Mouse (Mus musculus) embryonic facial prominence, embryonic 12.5 days (tissue): ENCODE measurements around the gene Bud31. TPM values are rescaled to one million over a fixed set of nuclear protein-coding genes. Genes with fewer than 3 reads are reported as not detected.

ENCODE experiments used
- ATAC-seq: fragments of 200-750 bp; cut with Nextera tagmentation; 2 replicates; pipeline ENCODE4 v1.8.0; 2017; ENCODE audit not compliant: insufficient number of reproducible peaks, insufficient read depth, low FRiP score, low TSS enrichment
- H3K27ac ChIP-seq: fragments of 300-500 bp; sonication (generic); 2 replicates; pipeline ENCODE4 v1.5.1; 2016; ENCODE audit warnings: mild to moderate bottlenecking
- H3K27me3 ChIP-seq: fragments of 300-500 bp; sonication (generic); 2 replicates; pipeline ENCODE4 v1.6.1; 2016; ENCODE audit warnings: mild to moderate bottlenecking, moderate library complexity
- H3K36me3 ChIP-seq: fragments of 300-500 bp; sonication (generic); 2 replicates; pipeline ENCODE4 v1.6.1; 2016; ENCODE audit warnings: mild to moderate bottlenecking
- H3K4me1 ChIP-seq: fragments of 300-500 bp; sonication (generic); 2 replicates; pipeline ENCODE4 v1.6.1; 2016
- H3K4me2 ChIP-seq: fragments of 300-500 bp; sonication (generic); replicated peaks from 2 replicates; pipeline ENCODE4 v1.6.1; 2016; ENCODE audit warnings: mild to moderate bottlenecking, moderate library complexity
- H3K4me3 ChIP-seq: fragments of 300-500 bp; sonication (generic); 2 replicates; pipeline ENCODE4 v1.5.1; 2016; ENCODE audit warnings: mild to moderate bottlenecking
- H3K9ac ChIP-seq: fragments of 300-500 bp; sonication (generic); 2 replicates; pipeline ENCODE4 v1.6.1; 2016; ENCODE audit warnings: mild to moderate bottlenecking, moderate library complexity
- H3K9me3 ChIP-seq: fragments of 300-500 bp; sonication (generic); 2 replicates; pipeline ENCODE4 v1.6.1; 2016; ENCODE audit warnings: mild to moderate bottlenecking, moderate library complexity
- WGBS: fragments of 180-500 bp; shearing (Covaris S2); methylation state at CpG from one replicate; pipeline ENCODE4 v1.1.7; 2016; 5-methylcytosine and 5-hydroxymethylcytosine counted together
- polyA plus RNA-seq: library from polyadenylated mRNA; unstranded; fragments of >200 nt; fragmentation: Nextera tagmentation; extraction: Ambion mirVana; gene quantifications from 2 replicates; pipeline ENCODE4 v1.2.1, GENCODE M21; 2016

Bud31 gene
- polyA plus RNA-seq, 1 experiment from 2014 or later: 218 TPM

GRCm38 (mm10) chr5:145166536-145167305, 26.6 kb downstream of the Bud31 start, which contains the start of the genes Ptcd1 and Cpsf4:
TSS of gene Ptcd1 (minus strand) at chr5:145167108.
TSS of gene Cpsf4 (plus strand) at chr5:145167213.
- Histone ChIP-seq H3K27me3 (no peaks in the 10 kb centered on the region), H3K9ac (peak within 1 kb of the TSS; percentile 94), H3K36me3 (peaks cover 37% of the 10 kb centered on the region), H3K27ac (peak within 1 kb of the TSS; percentile 83), H3K4me3 (peak within 1 kb of the TSS; percentile 91), H3K9me3 (no peaks in the 10 kb centered on the region), H3K4me2 (peak within 1 kb of the TSS; percentile 93), H3K4me1 (peaks cover 21% of the 10 kb centered on the region)
- peak; percentile 89 for ATAC-seq
- under 1% methylated on average over 51 of the region's 51 CpGs for WGBS

DNA sequence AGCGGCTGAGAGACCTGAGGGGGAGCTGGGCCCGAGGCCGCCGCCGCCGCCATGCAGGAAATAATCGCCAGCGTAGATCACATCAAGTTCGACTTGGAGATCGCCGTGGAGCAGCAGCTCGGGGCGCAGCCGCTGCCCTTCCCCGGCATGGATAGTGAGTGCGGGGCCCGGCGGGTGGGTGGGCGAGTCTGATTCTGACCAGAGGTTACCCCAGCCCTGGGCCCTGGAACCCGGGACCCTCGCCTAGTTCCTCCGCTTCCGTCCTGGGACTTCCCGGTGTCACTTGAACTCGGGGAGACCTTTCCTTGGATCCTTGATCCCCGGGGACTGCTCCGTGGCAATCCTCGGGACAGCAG, 27.1 kb downstream of the Bud31 start:
- H3K4me1 ChIP-seq: peaks cover 21% of the 10 kb centered on the region
- no peaks in the 10 kb centered on the region for H3K27me3 ChIP-seq
- peak overlapping the region; percentile 94 for H3K9ac ChIP-seq
- H3K4me3 ChIP-seq: peak overlapping the region; percentile 91
- 0% methylated on average over 22 of the region's 28 CpGs for WGBS
- peak; percentile 53; the same call in 1 of the 2 replicates for ATAC-seq
- peak overlapping the region; percentile 93 for H3K4me2 ChIP-seq
- H3K27ac ChIP-seq: peak overlapping the region; percentile 83
- H3K36me3 ChIP-seq: peaks cover 38% of the 10 kb centered on the region
- H3K9me3 ChIP-seq: no peaks in the 10 kb centered on the region

DNA sequence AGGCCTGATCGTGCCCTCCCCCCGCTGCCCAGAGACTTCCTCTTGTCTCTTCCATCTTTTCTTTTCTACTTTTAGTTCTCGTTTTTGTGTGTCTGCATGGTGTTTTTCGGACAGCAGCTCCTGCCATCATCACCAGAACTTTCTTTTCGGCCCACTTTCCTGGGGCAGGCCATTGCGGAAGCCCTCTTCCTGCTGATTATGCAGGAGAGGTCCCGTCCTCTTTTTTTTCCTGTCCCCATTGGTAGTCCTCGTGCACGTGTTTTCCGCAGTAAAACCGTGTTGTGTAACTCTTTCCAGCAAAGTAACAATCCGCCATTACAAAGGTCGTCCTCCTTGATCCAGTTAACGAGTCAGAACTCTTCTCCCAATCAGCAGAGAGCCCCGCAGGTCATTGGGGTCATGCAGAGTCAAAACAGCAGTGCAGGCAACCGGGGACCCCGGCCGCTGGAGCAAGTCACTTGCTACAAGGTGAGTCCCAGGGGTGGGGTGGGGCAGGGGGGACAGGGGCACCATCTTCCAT, 38.4 kb downstream of the Bud31 start:
- no peaks in the 10 kb centered on the region for H3K4me1 ChIP-seq
- ATAC-seq: no peak
- H3K4me3 ChIP-seq: no peak overlapping the region
- peaks cover 99% of the 10 kb centered on the region for H3K36me3 ChIP-seq
- no peak overlapping the region for H3K9ac ChIP-seq
- H3K27me3 ChIP-seq: no peaks in the 10 kb centered on the region
- whole genome bisulfite sequencing: 83% methylated on average over 18 of the region's 18 CpGs
- H3K4me2 ChIP-seq: no peak overlapping the region
- no peak overlapping the region for H3K27ac ChIP-seq
- no peaks in the 10 kb centered on the region for H3K9me3 ChIP-seq

GRCm38 (mm10) chr5:145185244-145185643, 45.1 kb downstream of the Bud31 start:
- Histone ChIP-seq H3K27ac (no peak overlapping the region), H3K4me2 (no peak overlapping the region), H3K9ac (no peak overlapping the region), H3K4me1 (peaks cover 11% of the 10 kb centered on the region), H3K9me3 (no peaks in the 10 kb centered on the region), H3K27me3 (no peaks in the 10 kb centered on the region), H3K4me3 (no peak overlapping the region), H3K36me3 (peaks cover 80% of the 10 kb centered on the region)
- no peak for ATAC-seq
- 90% methylated on average over 2 of the region's 2 CpGs for WGBS

DNA sequence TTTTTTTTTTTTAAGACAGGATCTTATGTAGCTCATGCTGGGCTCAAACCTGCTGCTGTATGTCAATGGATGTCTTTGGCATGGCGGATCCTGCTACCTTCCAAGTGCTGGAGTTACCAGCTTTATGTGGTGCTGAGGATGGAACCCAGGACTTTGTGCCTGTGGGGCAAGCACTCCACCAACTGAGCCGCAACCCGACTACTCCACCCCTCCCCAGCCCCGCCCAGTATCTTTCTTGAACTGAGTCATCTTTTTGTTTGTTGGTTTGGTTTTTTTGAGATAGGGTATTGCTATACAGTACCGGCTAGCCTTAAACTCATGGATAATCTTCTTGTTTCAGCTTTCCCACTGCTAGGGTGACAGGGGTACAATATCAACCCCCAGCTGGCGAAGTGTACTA, 49.3 kb downstream of the Bud31 start:
- 96% methylated on average over 6 of the region's 6 CpGs for WGBS

GRCm38 (mm10) chr5:145190373-145190772, 50.2 kb downstream of the Bud31 start:
- no peaks in the 10 kb centered on the region for H3K9me3 ChIP-seq
- H3K4me1 ChIP-seq: peaks cover 21% of the 10 kb centered on the region
- peaks cover 43% of the 10 kb centered on the region for H3K36me3 ChIP-seq
- 58% methylated on average over 5 of the region's 5 CpGs for WGBS
- no peaks in the 10 kb centered on the region for H3K27me3 ChIP-seq
- no peak overlapping the region for H3K27ac ChIP-seq
- H3K9ac ChIP-seq: peak overlapping the region; percentile 95
- peak overlapping the region; percentile 89 for H3K4me3 ChIP-seq
- peak overlapping the region; percentile 66 for H3K4me2 ChIP-seq
- no peak for ATAC-seq

More for the DNA sequence above, 49.3 kb downstream of the Bud31 start:
- Histone ChIP-seq H3K27ac (no peak overlapping the region), H3K9me3 (no peaks in the 10 kb centered on the region), H3K36me3 (peaks cover 41% of the 10 kb centered on the region), H3K9ac (no peak overlapping the region), H3K4me2 (peak overlapping the region; percentile 66; the same call in 1 of the 2 replicates), H3K4me3 (no peak overlapping the region), H3K27me3 (no peaks in the 10 kb centered on the region), H3K4me1 (peaks cover 21% of the 10 kb centered on the region)
- ATAC-seq: no peak

GRCm38 (mm10) chr5:145190875-145191798, 51.0 kb downstream of the Bud31 start:
- Histone ChIP-seq H3K36me3 (peaks cover 43% of the 10 kb centered on the region), H3K9me3 (no peaks in the 10 kb centered on the region), H3K4me3 (peak overlapping the region; percentile 89), H3K4me1 (peaks cover 21% of the 10 kb centered on the region), H3K4me2 (peak overlapping the region; percentile 66), H3K9ac (peak overlapping the region; percentile 95), H3K27me3 (no peaks in the 10 kb centered on the region), H3K27ac (peak overlapping the region; percentile 85)
- ATAC-seq: peak; percentile 77
- WGBS: 1% methylated on average over 41 of the region's 41 CpGs

- peak within 1 kb of the TSS; percentile 85 for H3K27ac ChIP-seq
- H3K4me3 ChIP-seq: peak within 1 kb of the TSS; percentile 89
- no peaks in the 10 kb centered on the region for H3K9me3 ChIP-seq
- peaks cover 21% of the 10 kb centered on the region for H3K4me1 ChIP-seq
- 85% methylated on average over 2 of the region's 2 CpGs for WGBS
- no peaks in the 10 kb centered on the region for H3K27me3 ChIP-seq
- peaks cover 41% of the 10 kb centered on the region for H3K36me3 ChIP-seq
- peak within 1 kb of the TSS; percentile 95 for H3K9ac ChIP-seq
- no peak for ATAC-seq
- peak within 1 kb of the TSS; percentile 66 for H3K4me2 ChIP-seq
These were observed 51.8 kb downstream of the Bud31 start, which contains the start of gene Atp5j2 for GRCm38 (mm10) chr5:145191962-145192361. TSS of gene Atp5j2 (minus strand) at chr5:145192062.

Other genes with a start within 250 kb of the Bud31 start
- 24.9 and 26.6 TPM in 2 replicates for gene Smurf1, start 174.5 kb upstream of the Bud31 start, polyA plus RNA-seq
- not detected in 2 replicates for gene Gm4871, start 107.6 kb upstream of the Bud31 start, polyA plus RNA-seq
- gene 1700018F24Rik, start 97.4 kb upstream of the Bud31 start, polyA plus RNA-seq: not detected in 2 replicates
- gene Arpc1a, start 56.5 kb upstream of the Bud31 start, polyA plus RNA-seq: 158 and 159 TPM in 2 replicates
- gene Kpna7, start 56.3 kb upstream of the Bud31 start, polyA plus RNA-seq: not detected in 2 replicates
- 132 and 134 TPM in 2 replicates for gene Arpc1b, start 26.1 kb upstream of the Bud31 start, polyA plus RNA-seq
- 129 and 130 TPM in 2 replicates for gene Pdap1, start 124 bp upstream of the Bud31 start, polyA plus RNA-seq
- gene Ptcd1, start 26.7 kb downstream of the Bud31 start, polyA plus RNA-seq: 21.6 and 22.8 TPM in 2 replicates
- 62.8 and 65.2 TPM in 2 replicates for gene Cpsf4, start 26.9 kb downstream of the Bud31 start, polyA plus RNA-seq
- 539 and 600 TPM in 2 replicates for gene Atp5j2, start 51.7 kb downstream of the Bud31 start, polyA plus RNA-seq
- gene Zkscan14, start 61.5 kb downstream of the Bud31 start, polyA plus RNA-seq: 9.4 and 9.5 TPM in 2 replicates
- 19.5 and 20.3 TPM in 2 replicates for gene Zkscan5, start 64.2 kb downstream of the Bud31 start, polyA plus RNA-seq
- 36.6 and 39.6 TPM in 2 replicates for gene Zfp655, start 91.4 kb downstream of the Bud31 start, polyA plus RNA-seq
- 0.75 and 0.88 TPM in 2 replicates for gene Zscan25, start 140.1 kb downstream of the Bud31 start, polyA plus RNA-seq
- not detected in 2 replicates for gene Cyp3a57, start 204.9 kb downstream of the Bud31 start, polyA plus RNA-seq